Mouse (Mus musculus): ENCODE measurements around the gene Arid1a. TPM values are rescaled to one million over a fixed set of nuclear protein-coding genes. Genes with fewer than 3 reads are reported as not detected.

Gene Arid1a
- 44.3 and 45.1 TPM in 2 replicates for polyA plus RNA-seq (2012; rRNA removed)

DNA sequence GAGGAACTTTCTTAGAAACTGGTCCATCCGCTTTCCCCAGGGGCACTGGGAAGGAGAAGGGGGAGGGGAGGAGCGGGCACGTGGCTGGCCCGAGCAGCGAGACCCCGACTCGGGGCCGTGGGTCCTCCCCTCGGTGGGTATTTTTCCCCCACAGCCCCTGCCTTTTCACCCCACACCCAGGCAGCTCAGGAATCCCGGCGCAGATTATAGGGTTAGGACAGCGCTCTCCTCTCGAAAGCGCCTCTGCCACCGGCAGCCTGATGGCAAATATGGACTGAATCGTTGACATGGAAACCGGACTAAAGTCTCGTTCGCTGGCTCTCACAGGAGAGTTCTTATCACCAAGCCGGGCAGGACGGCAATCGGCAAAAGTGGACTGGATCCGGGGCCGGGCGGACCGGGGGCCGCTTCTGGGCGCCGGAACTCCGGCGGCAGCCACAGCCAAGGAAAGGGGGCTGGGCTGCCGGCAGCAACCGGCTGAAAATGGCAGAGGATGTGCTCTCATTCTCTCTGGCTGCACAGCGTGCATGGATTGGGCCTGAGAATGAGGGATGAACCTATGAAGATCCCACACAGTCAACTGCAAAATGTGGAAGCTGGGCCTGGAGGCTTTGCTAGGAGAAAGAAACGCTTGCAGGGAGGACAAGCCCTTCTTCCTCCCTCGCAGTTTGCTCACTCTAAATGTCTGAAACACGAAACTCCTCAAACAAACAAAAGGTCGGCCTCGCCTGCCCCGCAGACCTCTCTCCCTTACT is at the start of gene Arid1a:
Gene Arid1a (minus strand): TSS at position 256 of the 755 bp plus-strand sequence.
- no peak for TF ChIP-seq CTCF (IDR thresholded peaks at IDR 0.05; ENCODE audit: extremely low read depth, insufficient read depth, low read length)
- peak; percentile 56 for TF ChIP-seq POLR2A (IDR thresholded peaks at IDR 0.05; ENCODE audit: extremely low read depth, insufficient read depth, low read length)
- Histone ChIP-seq H3K27ac (ENCODE audit: insufficient read depth, low read length) (peak within 1 kb of the TSS; percentile 88), H3K4me3 (ENCODE audit: insufficient read depth, low read length) (peak within 1 kb of the TSS; percentile 33), H3K4me1 (ENCODE audit: control insufficient read depth, insufficient read depth, low read length) (peaks cover 4% of the 10 kb centered on the region; the same call in 1 of the 2 replicates)

DNA sequence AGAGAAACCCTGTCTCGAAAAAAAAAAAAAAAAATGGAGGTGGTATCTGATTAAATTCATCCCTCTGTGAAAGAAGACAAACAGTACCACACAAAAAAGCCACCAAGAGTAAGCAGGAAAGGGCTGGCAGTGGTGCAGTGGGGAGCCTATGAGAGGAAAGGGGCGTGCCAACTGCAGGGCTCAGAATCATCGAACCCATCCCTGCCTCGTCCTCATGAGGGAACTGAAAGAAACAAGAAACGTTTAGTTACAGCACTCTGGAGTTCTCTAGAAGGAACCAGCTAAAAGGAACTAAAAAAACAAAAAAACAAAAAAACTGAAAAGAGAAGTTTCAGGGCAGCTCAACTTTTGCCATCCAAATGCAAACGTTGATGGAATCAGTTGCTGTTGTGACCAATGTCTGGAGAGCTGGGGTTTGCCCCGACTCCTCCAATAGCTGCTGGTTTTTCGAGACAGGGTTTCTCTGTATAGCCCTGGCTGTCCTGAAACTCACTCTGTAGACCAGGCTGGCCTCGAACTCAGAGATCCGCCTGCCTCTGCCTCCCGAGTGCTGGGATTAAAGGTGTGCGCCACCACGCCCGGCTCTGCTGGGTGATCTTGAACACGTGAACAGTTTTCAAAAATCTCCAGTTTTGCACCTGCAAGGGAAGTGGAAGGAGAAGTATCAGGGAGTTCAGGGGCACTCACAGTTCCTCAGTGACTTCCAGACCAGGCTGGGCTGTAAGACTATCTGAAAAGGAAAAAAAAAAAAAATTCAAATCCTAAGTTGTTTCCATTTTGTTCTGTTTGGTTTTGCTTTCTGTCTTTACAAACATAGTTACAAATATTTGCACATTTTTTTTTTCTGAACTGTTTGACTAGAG is 48.1 kb upstream of the Arid1a start:
- Histone ChIP-seq H3K4me3 (ENCODE audit: insufficient read depth, low read length) (no peak overlapping the region), H3K27ac (ENCODE audit: insufficient read depth, low read length) (peak overlapping the region; percentile 67; the same call in 1 of the 2 replicates), H3K4me1 (ENCODE audit: control insufficient read depth, insufficient read depth, low read length) (no peaks in the 10 kb centered on the region)
- TF ChIP-seq CTCF (IDR thresholded peaks at IDR 0.05; ENCODE audit: extremely low read depth, insufficient read depth, low read length) = no peak
- no peak for TF ChIP-seq POLR2A (IDR thresholded peaks at IDR 0.05; ENCODE audit: extremely low read depth, insufficient read depth, low read length)

DNA sequence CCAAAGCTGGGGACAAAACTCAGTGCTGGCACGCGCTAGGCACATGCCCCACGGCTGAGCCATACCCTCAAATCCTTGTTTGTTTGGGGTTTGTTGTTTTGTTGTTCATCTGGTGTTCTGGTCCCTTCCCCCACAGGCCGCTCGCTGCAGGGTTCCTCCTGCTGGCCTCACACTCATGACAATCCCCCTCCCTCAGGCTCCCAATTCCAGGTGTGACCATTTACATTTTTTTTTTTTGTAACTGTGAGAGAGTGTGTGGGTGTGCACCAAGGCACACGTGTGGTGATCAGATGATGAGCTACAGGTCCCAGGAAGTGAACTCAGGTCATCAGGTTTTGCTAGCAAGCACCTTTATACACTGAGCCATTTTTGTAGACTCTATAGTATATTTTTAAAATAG is 44.0 kb upstream of the Arid1a start:
- H3K4me3 ChIP-seq (ENCODE audit: insufficient read depth, low read length) = no peak overlapping the region
- no peak for TF ChIP-seq POLR2A (IDR thresholded peaks at IDR 0.05; ENCODE audit: extremely low read depth, insufficient read depth, low read length)
- no peak for TF ChIP-seq CTCF (IDR thresholded peaks at IDR 0.05; ENCODE audit: extremely low read depth, insufficient read depth, low read length)

DNA sequence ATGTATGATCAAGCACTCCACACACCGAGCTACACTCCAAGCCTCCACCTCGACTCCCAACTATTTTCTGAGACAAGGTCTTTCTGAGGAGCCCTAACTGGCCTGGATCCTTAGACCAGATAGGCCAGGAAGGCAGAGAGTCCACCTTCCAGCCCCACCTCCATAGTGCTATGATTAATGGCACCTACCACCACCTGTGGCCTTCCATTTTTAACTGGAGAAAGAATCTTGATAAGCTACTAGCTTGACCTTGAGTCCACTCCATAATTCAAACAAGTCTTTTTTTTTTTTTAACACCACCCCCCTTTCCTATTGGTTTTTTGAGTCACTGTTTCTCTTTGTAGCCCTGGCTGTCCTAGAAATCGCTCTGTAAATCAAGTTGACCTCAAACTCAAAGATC is 36.7 kb upstream of the Arid1a start:
- Histone ChIP-seq H3K4me1 (ENCODE audit: control insufficient read depth, insufficient read depth, low read length) (no peaks in the 10 kb centered on the region), H3K4me3 (ENCODE audit: insufficient read depth, low read length) (no peak overlapping the region), H3K27ac (ENCODE audit: insufficient read depth, low read length) (no peak overlapping the region)
- TF ChIP-seq POLR2A (IDR thresholded peaks at IDR 0.05; ENCODE audit: extremely low read depth, insufficient read depth, low read length) = no peak
- no peak for TF ChIP-seq CTCF (IDR thresholded peaks at IDR 0.05; ENCODE audit: extremely low read depth, insufficient read depth, low read length)

More for the DNA sequence above, 44.0 kb upstream of the Arid1a start:
- no peak overlapping the region for H3K27ac ChIP-seq (ENCODE audit: insufficient read depth, low read length)
- no peaks in the 10 kb centered on the region for H3K4me1 ChIP-seq (ENCODE audit: control insufficient read depth, insufficient read depth, low read length)

DNA sequence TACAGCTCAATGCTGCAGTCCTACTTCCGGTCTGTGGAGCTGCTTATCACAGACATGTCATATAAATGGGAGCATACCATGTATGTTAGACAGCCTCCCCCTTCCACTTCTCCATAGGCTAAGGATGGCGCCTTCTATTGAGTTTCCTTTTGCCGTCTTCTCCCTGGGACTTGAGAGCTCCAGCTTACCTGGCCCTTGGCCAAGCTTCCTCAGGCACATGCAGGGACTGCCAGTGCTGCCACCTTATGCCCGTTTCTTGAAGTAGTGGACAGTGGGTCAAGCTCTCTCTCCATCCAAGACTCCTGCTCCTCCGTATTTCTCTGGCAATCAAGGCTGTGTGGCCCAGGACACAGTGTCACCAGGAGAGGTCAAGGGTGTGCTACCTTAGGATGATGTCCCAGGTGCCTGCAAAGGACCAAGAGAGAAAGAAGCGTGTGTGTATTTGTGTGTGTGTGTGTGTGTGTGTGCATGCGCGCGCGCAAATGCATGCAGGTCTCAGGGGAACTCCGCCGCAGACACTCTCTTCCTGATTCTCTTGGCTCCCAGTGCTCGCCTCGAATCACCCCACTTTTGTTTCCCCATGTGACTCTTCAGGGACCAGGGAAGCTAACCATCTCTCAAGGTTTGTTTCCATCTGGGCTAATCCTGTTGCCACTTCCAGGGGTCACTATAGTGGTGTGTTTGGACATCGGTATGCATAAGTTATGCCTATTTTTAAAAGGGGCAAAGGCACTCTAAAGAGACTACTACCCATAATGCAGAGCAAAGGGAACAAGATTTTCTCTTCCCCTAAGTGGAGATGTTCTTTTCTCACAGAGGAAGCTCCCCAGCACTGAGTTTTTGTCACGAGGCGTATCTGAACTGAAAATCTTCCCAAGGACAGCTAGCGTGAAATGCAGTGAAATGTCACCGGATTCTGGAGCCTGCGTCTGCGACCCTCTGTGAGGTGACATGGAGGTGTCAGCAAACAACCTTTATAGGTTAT is 18.3 kb upstream of the Arid1a start:
- Histone ChIP-seq H3K27ac (ENCODE audit: insufficient read depth, low read length) (peak overlapping the region; percentile 81), H3K4me1 (ENCODE audit: control insufficient read depth, insufficient read depth, low read length) (no peaks in the 10 kb centered on the region), H3K4me3 (ENCODE audit: insufficient read depth, low read length) (no peak overlapping the region)
- TF ChIP-seq POLR2A (IDR thresholded peaks at IDR 0.05; ENCODE audit: extremely low read depth, insufficient read depth, low read length) (no peak), CTCF (IDR thresholded peaks at IDR 0.05; ENCODE audit: extremely low read depth, insufficient read depth, low read length) (peak; percentile 59)

DNA sequence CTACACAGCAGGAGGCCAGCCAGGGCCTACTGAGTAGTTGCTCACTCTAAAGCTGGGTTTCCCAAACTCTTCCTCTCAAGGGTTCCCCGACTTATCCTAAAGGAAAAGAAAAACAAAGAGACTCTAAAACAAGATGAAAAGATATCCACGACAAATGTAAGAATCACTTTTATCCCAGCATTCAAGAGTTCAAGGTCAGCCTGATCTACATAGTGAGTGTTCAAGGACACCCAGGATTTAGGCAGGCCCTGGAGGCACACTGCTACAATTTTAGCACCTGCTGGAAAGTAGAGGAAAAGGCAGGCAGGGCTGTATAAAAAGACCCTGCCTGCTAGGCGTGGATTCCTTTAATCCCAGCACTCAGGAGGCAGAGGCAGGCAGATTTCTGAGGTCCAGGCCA is 12.6 kb upstream of the Arid1a start:
- no peak overlapping the region for H3K4me3 ChIP-seq (ENCODE audit: insufficient read depth, low read length)
- TF ChIP-seq POLR2A (IDR thresholded peaks at IDR 0.05; ENCODE audit: extremely low read depth, insufficient read depth, low read length) (no peak), CTCF (IDR thresholded peaks at IDR 0.05; ENCODE audit: extremely low read depth, insufficient read depth, low read length) (no peak)
- H3K4me1 ChIP-seq (ENCODE audit: control insufficient read depth, insufficient read depth, low read length) = no peaks in the 10 kb centered on the region
- no peak overlapping the region for H3K27ac ChIP-seq (ENCODE audit: insufficient read depth, low read length)

DNA sequence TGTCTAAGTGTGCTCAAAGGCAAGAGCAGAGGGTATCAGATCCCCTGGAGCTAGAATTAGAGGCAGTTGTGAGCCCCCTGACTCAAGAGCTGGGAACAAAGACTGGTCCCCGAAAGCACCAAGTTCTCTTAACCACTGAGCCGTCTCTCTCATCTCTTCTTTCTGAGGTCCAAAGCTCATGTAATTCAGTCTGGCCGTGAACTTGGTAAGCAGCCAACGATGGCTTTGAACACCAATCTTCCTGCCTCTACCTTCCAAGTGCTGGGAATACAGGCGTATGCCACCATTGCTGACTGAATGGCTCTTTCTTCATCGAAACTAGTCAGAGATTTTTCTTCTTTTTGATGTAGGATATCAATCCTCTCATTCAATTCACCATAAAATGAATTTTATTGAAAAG is 6.5 kb upstream of the Arid1a start:
- no peak for TF ChIP-seq CTCF (IDR thresholded peaks at IDR 0.05; ENCODE audit: extremely low read depth, insufficient read depth, low read length)
- TF ChIP-seq POLR2A (IDR thresholded peaks at IDR 0.05; ENCODE audit: extremely low read depth, insufficient read depth, low read length) = no peak
- Histone ChIP-seq H3K4me3 (ENCODE audit: insufficient read depth, low read length) (no peak overlapping the region), H3K4me1 (ENCODE audit: control insufficient read depth, insufficient read depth, low read length) (no peaks in the 10 kb centered on the region), H3K27ac (ENCODE audit: insufficient read depth, low read length) (no peak overlapping the region)

DNA sequence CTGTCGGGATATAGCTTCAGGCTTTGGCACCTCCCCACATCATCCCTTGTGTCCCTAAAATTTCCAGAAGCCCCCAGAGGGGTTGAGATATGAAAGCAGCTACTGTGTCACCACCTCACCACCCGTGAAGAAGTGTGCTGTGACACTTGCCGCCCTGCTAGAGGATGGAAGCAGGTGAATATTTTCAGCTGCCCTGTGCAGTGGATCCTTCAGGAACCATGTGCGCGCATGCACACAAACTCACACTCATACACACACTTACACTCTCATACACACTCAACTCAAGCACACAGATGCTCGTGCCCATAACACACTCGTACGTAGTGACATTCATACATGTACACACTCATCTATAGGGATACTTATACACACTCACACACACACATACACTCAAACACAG is 3.1 kb upstream of the Arid1a start:
- TF ChIP-seq POLR2A (IDR thresholded peaks at IDR 0.05; ENCODE audit: extremely low read depth, insufficient read depth, low read length) (no peak), CTCF (IDR thresholded peaks at IDR 0.05; ENCODE audit: extremely low read depth, insufficient read depth, low read length) (no peak)
- Histone ChIP-seq H3K27ac (ENCODE audit: insufficient read depth, low read length) (no peak overlapping the region), H3K4me1 (ENCODE audit: control insufficient read depth, insufficient read depth, low read length) (peaks cover 4% of the 10 kb centered on the region; the same call in 1 of the 2 replicates), H3K4me3 (ENCODE audit: insufficient read depth, low read length) (no peak overlapping the region)

All from cortical plate, adult 2 months (tissue).